Mouse (Mus musculus): ENCODE measurements around the gene Get4. TPM values are rescaled to one million over a fixed set of nuclear protein-coding genes. Genes with fewer than 3 reads are reported as not detected.

The Get4 gene
- polyA plus RNA-seq, 1 experiment, result 99.1 TPM

DNA sequence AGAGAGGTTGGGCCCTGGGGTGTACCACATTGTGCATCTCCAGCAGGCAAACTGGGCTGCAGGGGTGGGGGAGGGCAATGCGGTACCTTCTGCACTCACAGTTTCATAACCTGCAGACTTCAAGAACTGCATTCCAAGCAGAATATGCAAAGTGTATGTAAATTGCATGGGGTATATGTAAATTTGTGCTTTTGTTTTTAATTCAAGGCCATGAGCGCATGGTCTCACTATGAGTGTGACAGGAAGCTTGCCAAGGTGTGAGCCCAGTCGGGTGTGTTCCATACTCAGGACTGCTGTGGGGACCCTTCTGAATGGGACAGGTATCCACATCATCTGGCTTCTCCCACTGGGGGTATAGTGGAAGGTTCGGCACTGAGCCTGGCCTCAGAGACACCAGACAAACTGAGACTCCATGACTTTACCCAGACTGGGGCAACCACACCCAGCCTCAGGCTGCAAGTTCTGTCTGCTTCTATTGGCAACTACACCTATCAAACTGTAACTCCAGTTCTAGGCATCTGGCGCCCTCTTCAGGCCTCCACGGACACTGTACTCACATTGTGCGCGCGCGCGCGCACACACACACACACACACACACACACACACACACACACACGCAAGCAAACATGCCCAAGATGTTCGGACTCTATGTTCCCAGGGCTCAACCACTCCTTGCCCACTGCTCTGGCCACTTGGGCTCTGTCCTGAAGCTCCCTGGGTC, 31.5 kb downstream of the Get4 start:
- DNase-seq (ENCODE audit: low read depth), result no peak

DNA sequence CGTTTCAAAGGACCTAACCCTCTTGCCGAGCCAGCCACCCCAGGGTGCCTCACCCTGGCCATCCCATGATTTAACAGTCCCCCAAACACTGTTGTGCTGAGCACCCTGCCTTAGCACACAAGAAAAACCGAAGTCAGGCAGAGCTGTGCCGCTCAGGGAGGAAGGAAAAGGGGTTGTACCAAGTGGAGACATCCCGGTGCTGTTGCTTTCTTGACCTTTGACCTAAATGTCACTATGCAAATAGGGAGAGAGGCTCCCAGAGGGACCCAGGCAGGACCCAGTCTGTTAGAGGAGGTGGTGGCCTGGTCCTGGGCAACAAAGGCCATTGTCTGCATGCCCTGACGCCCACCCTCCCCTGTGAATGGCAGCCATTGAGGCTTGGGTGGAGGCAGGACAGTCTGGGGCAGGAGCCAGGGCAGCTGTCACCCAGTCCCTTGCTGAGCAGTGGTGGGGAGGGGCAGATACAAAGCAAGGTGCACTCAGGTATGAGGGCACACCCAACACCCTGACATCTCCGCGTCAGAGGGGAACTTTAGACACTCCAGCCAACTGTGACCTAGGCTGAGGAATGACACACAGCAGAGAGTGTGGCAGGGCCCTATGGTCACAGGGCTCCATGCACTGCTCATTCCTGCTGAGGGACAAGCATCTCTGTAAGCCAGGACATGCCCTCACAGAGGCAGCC, 33.4 kb downstream of the Get4 start:
- no peak for DNase-seq (ENCODE audit: low read depth)

DNA sequence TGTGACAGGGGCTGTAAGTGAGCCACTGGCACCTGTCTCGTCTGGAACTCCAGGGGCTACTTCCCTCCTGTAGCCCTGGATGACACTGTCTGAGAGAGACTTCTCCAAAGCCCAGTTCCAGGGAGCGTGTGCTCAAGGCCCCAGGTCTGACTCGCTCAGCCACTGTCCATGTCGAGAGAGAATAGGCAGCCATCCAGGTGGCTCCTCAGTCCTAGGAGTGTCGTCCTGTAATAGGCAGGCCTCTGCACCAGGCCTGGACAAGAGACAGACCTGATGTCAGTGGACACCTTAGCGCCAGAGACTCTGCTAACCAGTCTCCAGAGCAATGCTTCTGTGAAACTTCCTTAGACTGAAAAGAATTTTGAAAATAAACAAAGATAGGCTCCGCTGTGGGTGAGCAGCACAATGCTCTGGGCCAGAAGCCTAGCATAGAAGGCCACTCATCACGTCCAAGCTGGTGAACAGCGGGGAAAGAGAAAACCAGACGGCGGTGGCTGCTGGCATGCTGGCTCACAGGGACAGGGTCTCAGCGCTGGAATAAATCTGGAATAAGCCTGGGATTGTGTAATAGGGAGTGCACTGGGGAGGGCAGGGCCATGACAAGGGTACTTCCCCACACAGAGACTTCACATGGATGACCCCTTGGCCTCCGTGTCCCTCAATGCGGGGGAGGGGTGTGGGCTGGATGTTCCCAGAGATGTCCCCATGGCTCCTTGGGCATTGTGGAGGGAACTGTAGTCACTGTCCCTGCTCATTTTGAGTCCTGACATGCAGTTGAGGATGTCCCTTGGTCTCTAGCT, 34.2 kb downstream of the Get4 start:
- no peak for DNase-seq (ENCODE audit: low read depth)

DNA sequence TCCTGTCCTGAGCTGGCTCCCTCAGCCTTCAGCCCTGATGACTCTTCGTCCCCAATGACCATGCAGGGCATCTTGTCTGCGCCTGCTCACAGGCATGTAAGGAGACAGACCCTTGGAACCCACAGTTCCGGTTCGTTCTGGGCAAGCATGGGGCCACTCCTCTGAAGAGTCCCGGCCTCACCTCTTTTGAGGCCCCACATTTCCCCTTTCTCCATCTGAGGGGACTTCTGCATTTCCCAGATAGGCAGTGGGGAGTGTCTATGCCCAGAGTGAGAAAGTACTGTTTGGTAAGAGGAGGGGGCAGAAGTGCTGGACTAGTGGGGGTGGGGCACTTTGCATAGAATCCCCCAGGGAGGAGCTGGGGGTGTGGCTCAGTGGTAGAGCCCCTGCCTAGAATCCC, 35.0 kb downstream of the Get4 start:
- no peak for DNase-seq (ENCODE audit: low read depth)

DNA sequence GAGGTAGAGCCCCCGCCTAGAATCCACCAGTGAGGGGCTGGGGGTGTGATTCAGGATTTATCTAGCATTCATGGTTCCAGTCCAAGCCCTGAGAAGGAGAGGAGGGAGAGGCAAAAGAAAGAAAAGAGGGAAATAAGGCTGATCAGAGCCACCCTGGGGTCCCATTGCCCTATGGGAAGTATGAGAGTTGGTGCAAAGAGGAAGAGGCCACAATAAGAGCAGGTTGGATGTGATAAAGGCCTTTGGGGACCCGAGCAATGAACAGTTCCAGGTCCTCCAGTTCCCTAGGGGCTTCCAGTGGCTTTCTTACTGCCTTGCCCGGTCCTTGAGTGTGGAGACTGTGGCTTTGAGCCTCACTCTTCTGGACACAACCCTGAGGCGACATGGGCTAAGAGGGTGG, 35.7 kb downstream of the Get4 start:
- DNase-seq (ENCODE audit: low read depth), result no peak

DNA sequence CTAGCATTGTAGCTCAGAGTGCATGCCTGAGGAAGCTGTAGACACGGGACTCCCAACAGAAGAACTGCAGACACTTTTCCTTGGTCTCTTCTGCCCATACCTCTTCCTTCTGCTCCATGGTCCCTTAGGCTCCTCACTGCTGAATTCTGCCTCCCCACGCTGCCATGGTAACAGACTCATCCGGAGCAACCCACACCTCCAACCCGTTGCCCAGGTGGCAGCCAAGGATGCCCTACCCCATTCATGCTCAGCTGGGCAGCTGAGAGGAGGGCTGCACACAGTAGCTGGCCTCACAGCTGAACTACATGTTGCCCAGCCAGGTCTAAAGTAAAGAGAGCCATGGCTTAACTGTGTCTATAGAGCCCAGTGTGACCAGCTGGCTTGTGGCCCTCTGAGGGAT, 36.5 kb downstream of the Get4 start:
- no peak for DNase-seq (ENCODE audit: low read depth)

DNA sequence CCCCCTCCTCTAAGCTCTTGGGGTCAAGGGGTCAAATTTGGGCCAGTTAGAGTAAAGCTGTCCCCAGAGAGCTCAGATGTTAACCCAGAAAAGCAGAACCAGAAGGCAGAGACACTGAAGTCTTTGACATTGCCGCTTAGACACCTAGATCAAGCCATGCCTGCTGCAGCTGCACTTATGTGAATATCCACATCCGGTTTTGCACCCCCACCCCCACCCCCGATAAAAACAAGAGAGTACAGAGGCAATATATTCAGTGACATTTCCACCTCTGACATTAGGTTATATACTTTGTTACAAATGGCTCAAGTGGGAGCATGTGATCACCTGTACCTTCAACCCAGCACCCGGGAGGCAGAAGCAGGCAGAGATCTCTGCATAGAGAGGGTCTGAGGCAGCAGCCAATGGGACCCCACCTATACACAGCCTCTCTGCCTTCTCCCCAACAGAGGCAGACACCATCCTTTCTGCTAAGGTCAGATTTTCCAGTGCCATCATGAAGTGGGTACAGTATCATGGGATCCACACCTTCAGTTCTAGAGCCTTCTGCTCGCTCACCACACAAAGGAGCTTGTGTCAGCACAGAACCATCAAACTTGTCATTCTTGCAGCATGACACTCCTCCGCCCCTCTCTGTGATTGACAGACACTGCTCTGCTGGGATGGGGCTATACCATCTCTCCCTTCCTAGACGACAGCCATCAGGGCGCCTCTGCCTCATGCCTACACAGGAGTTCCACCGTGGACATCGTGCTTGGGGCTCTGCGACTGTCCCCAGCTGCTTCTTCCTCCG, 38.5 kb downstream of the Get4 start:
- no peak for DNase-seq (ENCODE audit: low read depth)

DNA sequence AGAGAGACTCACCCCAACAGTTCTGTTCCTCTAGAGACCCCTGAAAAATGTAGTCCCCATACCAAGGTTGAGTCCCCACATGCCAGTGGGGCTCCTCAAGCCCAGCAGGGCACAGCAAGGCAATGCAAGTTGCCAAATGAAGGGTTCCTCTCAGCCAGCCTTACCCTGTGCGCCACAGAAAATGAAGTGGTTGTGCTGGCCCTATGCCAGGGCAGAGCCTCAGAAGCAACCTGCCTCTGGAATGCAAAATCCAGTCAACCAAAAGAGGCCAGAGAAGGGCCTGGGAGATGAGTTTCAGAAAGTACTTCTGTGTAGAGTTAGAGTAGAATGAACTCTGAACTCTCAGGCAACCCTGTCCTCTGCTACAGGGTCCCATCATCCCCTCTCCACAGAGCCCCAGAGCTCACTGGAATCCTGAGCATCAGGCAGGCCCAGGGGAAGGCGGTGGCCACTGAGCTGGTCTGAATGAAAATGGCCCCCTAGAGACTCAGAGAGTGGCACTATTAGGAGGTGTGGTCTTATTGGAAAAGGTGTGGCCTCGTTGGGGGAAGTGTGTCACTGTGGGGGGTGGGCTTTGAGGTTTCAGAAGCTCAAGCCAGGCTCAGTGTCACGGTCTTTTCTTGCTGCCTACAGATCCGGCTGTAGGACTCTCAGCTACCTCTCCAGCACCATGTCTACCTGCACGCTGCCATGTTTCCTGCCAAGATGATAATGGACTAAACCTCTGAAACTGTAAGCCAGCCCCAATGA, 39.9 kb downstream of the Get4 start:
- no peak for DNase-seq (ENCODE audit: low read depth)

DNA sequence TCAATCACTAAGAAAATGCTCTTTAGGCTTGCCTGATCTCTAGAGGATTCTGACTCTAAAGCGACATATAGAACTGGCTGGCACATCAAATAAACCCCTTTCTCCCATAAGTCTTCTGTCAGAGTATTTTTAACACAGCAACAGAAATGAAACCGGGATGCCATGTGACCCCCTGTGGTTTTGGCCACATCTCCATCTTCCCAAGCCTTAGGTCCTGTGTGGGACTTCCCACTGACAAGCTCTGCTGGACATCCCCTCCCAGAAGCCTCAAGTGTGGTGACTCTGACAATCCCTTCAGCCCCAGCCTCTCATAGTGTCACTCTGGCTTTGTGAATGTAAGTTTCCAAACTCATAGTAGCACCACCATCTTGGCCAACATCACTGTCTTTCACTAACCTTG, 42.0 kb downstream of the Get4 start:
- DNase-seq (ENCODE audit: low read depth), result no peak

DNA sequence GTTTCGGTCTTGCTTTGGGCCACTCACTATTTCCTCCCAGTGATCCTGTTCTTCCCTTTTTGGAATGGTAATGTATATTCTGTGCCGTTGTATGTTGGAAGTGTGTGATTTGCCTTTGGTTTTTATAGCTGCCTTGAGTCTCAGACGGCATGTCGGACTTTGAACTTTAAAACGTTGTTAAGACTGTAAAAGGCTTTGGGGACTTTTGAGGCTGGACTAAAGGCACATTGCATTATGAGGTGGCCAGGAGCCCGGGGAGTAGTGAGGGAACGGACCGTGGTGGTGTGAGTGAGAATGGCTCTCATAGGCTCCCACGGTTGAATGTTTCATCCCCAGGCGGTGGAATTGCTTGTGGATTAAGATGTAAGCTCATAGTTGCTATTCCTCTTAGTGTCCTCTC, 45.0 kb downstream of the Get4 start:
- DNase-seq (ENCODE audit: low read depth), result no peak

DNA sequence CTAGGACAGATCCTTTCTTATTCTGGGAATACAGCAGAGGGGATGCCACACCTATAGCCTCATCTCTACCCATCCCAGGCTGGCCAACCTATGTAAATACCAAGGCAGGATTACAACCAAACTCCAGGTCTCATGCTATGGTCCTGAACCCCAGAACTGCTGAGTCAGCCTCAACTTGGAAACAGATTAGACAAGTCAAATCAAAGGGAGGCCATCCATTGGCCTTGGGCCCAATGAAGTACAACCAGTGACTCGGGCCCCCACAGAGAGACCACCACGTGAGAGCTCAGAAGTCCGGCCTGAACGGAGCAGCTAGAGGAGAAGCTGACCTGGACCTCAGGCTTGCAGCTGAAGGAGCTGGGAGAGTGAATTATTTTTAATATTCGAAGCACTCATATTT, 45.6 kb downstream of the Get4 start:
- DNase-seq (ENCODE audit: low read depth), result no peak

DNA sequence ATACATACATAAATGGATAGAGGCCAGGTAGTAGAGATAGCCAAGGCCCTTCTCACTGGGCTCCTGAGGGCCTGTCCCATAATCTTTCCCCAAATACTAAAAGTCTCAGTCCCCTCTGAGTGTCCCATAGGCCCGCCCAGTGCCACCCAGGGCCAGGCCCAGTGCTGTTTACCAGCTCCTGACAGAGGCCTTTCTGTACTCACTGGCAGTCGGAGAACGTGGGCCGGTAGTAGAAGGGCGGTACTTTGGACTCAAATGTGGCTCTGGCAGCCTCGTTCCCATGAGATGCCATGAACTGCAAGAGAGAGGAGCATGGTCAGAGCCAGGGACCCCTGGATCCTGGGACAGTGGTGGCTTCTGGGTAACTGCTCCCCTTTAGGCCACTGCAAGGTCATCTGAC, 50.0 kb downstream of the Get4 start:
- DNase-seq (ENCODE audit: low read depth), result no peak

DNA sequence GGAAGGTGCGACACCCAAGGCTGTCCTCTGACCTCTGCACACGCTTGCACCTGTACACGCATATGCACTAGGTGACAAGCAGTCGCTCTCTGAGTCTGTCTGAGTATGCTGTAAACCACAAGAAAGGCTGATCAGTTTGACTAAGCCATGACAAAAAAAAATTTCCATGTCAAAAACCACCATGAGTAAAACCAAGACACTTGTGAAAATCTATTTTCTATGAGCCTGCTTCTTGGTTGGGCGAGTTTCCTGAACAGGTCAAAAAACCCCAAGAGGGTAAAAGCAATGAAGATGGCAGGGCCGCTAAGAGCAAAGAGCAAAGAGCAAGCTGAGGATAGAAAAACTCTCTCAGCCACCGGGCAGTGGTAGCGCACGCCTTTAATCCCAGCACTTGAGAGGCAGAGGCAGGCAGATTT, 51.5 kb downstream of the Get4 start:
- no peak for DNase-seq (ENCODE audit: low read depth)

DNA sequence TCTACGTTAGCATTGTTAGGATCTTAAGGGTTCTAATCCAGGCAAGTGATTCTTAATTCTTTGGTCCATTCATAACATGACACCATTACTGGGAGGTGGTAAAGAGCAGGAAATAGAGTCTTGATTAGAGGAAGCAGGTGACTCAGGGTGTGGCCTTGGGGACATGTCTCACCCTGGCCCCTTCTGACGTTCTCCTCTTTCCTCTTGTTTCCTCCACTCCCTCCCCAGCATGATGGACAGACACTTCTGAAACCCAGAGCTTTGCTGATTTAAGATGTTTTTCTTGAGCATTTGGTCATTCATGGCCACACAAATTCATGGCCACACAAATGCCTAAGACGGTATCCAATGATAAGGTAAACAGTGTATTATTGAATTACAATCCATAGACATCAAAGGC, 57.8 kb downstream of the Get4 start:
- no peak for DNase-seq (ENCODE audit: low read depth)

DNA sequence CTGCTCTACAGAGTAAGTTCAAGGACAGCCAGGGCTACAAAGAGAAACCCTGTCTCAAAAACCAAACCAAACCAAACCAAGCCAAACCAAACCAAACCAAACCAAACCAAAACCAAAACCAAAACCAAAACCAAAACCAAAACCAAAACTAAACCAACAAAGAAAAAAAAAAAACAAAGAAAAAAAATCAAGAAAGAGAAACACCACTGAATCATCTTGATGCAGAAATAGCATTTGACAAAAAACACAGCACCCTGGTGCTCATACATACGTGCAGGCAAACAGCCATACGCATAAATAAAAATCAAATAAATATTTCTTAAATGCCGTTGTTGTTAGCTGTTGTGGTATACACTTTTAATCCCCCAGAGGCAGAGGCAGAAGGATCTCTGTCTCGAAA, 58.4 kb downstream of the Get4 start:
- no peak for DNase-seq (ENCODE audit: low read depth)

DNA sequence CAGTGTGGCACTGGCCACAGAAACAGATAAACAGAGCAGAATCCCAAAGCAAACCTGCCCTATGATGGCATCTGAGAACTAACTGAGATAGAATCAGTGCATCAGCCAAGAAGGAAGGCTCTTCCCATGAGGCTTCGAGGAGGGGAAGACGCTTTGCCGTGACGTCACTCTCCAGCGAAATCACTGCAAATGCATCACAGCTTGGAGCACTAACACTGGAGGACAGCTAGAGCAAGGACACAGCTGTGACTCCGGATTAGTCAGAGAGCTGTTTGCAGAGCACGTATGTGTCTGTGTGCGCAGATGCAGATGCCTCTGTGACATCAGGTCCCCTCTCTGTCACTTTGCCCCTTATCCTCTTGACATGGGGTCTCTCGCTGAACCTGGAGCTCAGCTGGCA, 59.7 kb downstream of the Get4 start:
- no peak for DNase-seq (ENCODE audit: low read depth)

DNA sequence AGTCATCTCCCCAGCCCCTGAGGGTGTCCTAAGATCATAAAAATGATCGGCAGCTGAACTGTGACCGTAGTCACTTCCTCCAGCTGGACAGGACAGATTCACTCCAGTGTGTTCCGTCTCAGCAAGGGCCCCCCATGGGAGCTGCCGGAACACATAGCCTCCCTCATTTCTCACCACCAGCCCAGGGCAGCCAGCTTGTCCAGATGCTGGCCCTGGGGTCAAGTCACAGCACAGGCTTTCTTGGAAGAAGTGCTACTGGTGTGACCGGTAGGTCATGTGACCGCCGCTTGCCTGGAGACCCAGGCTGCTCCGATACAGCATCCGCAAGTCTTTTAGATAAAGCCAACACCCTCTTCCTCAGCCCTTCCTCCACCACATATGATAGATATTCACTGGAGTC, 61.4 kb downstream of the Get4 start:
- DNase-seq (ENCODE audit: low read depth), result no peak

DNA sequence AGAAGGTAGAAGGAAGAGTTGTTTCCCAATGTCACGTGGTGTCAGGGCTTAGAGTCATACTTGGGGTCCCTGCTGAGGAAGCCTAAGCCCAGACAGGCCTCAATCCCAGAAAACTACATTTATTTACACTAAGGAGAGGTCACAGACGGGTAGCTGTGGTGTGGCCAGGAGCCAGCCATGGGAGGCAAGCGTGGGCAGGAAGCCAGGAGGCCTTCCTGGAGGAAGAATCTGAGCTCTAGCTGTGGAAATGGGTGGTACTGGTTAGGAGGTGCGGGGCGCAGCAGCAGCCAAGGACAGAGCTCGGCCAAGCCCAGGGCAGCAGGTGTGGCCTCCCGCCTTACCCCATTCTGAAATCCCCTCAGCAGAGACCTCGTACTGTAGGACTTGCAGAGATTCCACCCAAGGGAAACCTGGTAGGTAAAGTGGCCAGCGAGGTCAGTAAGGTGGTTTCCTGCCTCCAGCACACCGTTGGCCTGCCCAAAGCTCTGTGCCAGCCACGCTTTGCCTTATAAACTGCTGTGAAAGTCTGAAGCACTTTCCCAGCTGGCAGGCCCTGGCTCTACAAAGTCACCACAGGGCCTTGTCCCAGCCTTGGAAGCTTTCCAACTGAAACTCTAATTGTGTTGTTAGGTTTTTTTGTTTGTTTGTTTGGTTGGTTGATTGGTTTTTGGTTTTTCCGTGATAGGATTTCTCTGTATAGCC, 63.0 kb downstream of the Get4 start:
- no peak for DNase-seq (ENCODE audit: low read depth)

DNA sequence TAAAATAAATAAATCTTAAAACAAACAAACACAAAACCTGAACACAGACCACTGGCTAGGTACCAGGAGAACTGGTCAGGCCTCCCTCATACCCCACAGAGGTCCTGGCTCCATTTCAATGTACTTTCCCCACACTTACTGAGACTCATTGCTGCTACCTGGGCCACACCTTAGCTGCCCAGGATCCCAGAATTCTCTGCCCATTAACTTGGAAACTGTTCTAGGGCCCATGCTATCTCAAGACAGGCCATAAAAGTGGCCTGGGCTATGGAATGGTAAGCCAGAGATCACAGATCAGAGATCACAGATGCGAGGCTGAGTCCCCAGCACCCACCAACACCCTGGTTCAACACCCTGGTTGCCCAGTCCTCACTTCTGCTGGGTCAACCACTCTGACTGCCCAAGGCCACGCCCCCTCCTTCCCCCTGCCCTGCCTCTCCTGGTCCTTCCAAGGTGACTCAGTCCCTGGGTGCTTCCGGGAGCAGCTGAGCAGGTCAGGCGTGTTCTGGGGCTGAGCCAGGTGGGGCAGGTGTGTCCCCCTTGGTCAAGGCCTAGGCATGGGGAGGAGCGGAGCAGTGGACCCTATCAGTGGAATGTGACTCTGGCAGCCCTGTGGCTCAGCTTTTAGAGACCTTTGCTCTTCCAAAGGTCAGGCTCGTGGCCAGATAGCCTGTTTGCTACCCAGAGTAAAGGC, 65.0 kb downstream of the Get4 start:
- DNase-seq (ENCODE audit: low read depth), result no peak

Measured in gonadal fat pad, adult 2 months (tissue).